Mouse (Mus musculus): ENCODE data around the gene Dcdc2a. TPM values are rescaled to one million over a fixed set of nuclear protein-coding genes. Genes with fewer than 3 reads are reported as not detected.

The Dcdc2a gene
- polyA plus RNA-seq, 1 experiment from 2014 or later, result 1.5 TPM

DNA sequence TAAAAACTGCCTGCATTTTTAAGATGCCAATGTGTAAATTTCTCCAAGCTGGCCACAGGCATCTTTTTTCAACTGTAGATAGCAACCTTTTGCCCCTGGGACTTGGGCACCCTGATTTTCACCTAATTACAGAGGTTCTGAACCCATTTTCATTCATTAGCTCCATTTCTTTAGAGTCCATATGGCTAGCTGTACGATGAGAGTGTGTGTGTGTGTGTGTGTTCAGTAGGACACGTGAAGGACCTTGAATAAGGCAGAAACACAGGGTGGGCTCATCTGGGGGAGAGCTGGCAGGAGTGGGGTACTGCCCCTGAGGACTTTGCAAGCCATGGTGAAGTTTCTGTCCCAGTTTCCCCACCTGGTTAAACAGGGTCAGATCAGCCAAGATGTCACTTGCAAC is 105.0 kb downstream of the Dcdc2a start:
- H3K4me1 ChIP-seq (ENCODE audit: insufficient read depth), result no peaks in the 10 kb centered on the region
- ATAC-seq (no peak), DNase-seq (no peak)
- TF ChIP-seq EP300 (IDR thresholded peaks at IDR 0.05; ENCODE audit: low read depth), result no peak
- no peak for TF ChIP-seq CTCF (IDR thresholded peaks at IDR 0.05; ENCODE audit: low read depth)
- no peak overlapping the region for H3K27ac ChIP-seq (ENCODE audit: low read depth)
- no peaks in the 10 kb centered on the region for H3K36me3 ChIP-seq (replicated peaks; ENCODE audit: insufficient read depth, low read length)
- no peak overlapping the region for H3K4me2 ChIP-seq (ENCODE audit: low read depth, low read length)
- H3K9me3 ChIP-seq (ENCODE audit: low read length), result no peaks in the 10 kb centered on the region
- H3K9ac ChIP-seq (replicated peaks), result no peak overlapping the region
- H3K4me3 ChIP-seq (ENCODE audit: low read depth, low read length), result no peak overlapping the region
- H3K27me3 ChIP-seq (ENCODE audit: insufficient read depth, low read length), result no peaks in the 10 kb centered on the region
- WGBS (ENCODE audit: insufficient replicate concordance), result 58% methylated on average over 2 of the region's 2 CpGs

DNA sequence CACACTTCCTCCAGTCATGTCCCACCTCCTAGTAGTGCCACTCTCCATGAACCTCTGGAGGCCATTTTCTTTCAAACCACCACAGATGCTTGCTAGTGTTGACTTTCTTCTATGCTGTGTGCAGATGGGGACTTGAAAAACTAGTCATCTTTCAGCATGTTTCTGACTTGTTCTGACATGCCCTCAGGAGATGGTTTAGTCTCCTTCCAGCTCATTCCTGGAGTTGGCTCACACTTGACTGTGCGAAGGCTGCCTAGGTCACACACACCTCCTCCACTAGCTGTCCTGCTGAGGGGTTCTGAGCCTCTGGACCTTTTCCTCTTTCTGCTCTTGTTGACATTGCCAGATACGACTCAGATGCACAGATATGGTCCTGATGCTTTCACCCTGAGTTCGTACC is 106.8 kb downstream of the Dcdc2a start:
- no peaks in the 10 kb centered on the region for H3K4me1 ChIP-seq (ENCODE audit: insufficient read depth)
- TF ChIP-seq CTCF (IDR thresholded peaks at IDR 0.05; ENCODE audit: low read depth) (no peak), EP300 (IDR thresholded peaks at IDR 0.05; ENCODE audit: low read depth) (no peak)
- no peak for ATAC-seq
- H3K9me3 ChIP-seq (ENCODE audit: low read length), result no peaks in the 10 kb centered on the region
- no peak for DNase-seq
- no peak overlapping the region for H3K4me2 ChIP-seq (ENCODE audit: low read depth, low read length)
- H3K4me3 ChIP-seq (ENCODE audit: low read depth, low read length), result no peak overlapping the region
- no peak overlapping the region for H3K9ac ChIP-seq (replicated peaks)
- WGBS (ENCODE audit: insufficient replicate concordance), result 72% methylated on average over 3 of the region's 3 CpGs
- no peaks in the 10 kb centered on the region for H3K36me3 ChIP-seq (replicated peaks; ENCODE audit: insufficient read depth, low read length)
- no peak overlapping the region for H3K27ac ChIP-seq (ENCODE audit: low read depth)
- no peaks in the 10 kb centered on the region for H3K27me3 ChIP-seq (ENCODE audit: insufficient read depth, low read length)

DNA sequence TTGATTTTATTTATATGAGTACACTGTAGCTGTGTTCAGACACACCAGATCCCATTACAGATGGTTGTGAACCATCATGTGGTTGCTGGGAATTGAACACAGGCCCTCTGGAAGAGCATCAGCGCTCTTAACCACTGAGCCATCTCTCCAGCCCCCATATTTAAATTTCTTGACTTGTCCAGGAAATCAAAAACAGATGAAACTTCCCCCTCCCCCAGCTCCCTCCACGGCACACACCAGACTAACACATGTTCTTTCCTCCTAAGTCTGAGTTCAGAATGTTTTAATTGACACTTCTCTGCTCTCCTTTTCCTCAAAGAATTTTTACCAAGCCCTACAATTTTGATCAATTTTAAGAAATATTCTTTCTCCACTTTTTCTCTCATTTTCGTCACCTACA is 113.1 kb downstream of the Dcdc2a start:
- no peaks in the 10 kb centered on the region for H3K36me3 ChIP-seq (replicated peaks; ENCODE audit: insufficient read depth, low read length)
- no peak for DNase-seq
- no peak for TF ChIP-seq EP300 (IDR thresholded peaks at IDR 0.05; ENCODE audit: low read depth)
- no peak for TF ChIP-seq CTCF (IDR thresholded peaks at IDR 0.05; ENCODE audit: low read depth)
- 69% methylated on average over 3 of the region's 3 CpGs for WGBS (ENCODE audit: insufficient replicate concordance)
- H3K4me3 ChIP-seq (ENCODE audit: low read depth, low read length), result no peak overlapping the region
- ATAC-seq, result no peak
- H3K27ac ChIP-seq (ENCODE audit: low read depth), result no peak overlapping the region
- H3K9ac ChIP-seq (replicated peaks), result no peak overlapping the region
- H3K4me1 ChIP-seq (ENCODE audit: insufficient read depth), result no peaks in the 10 kb centered on the region
- H3K9me3 ChIP-seq (ENCODE audit: low read length), result no peaks in the 10 kb centered on the region
- no peak overlapping the region for H3K4me2 ChIP-seq (ENCODE audit: low read depth, low read length)
- H3K27me3 ChIP-seq (ENCODE audit: insufficient read depth, low read length), result no peaks in the 10 kb centered on the region

DNA sequence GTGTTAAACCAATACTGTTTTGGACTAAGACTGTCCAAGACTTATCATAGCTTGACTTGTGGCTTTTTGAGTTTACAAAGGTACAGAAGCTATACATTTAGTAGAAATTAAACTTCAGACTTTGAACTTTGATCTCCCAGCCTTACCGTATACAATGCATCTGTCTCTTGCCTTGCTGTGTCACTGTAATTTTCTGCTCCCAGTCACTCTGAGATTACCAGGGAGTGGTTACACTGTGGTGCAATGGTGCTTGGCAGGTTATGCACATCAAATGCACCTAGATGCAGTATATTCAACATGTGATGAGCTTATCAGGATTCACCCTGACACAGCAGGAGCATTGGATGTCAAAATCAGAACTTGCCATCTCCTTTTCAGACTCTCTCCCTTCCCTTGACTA is 122.0 kb downstream of the Dcdc2a start:
- H3K9ac ChIP-seq (replicated peaks), result no peak overlapping the region
- H3K4me3 ChIP-seq (ENCODE audit: low read depth, low read length), result no peak overlapping the region
- 77% methylated on average over 1 of the region's 1 CpGs for WGBS (ENCODE audit: insufficient replicate concordance)
- H3K36me3 ChIP-seq (replicated peaks; ENCODE audit: insufficient read depth, low read length), result no peaks in the 10 kb centered on the region
- H3K27ac ChIP-seq (ENCODE audit: low read depth), result no peak overlapping the region
- H3K9me3 ChIP-seq (ENCODE audit: low read length), result no peaks in the 10 kb centered on the region
- ATAC-seq (no peak), DNase-seq (no peak)
- no peak for TF ChIP-seq EP300 (IDR thresholded peaks at IDR 0.05; ENCODE audit: low read depth)
- no peak for TF ChIP-seq CTCF (IDR thresholded peaks at IDR 0.05; ENCODE audit: low read depth)
- H3K4me1 ChIP-seq (ENCODE audit: insufficient read depth), result no peaks in the 10 kb centered on the region
- no peaks in the 10 kb centered on the region for H3K27me3 ChIP-seq (ENCODE audit: insufficient read depth, low read length)
- no peak overlapping the region for H3K4me2 ChIP-seq (ENCODE audit: low read depth, low read length)

DNA sequence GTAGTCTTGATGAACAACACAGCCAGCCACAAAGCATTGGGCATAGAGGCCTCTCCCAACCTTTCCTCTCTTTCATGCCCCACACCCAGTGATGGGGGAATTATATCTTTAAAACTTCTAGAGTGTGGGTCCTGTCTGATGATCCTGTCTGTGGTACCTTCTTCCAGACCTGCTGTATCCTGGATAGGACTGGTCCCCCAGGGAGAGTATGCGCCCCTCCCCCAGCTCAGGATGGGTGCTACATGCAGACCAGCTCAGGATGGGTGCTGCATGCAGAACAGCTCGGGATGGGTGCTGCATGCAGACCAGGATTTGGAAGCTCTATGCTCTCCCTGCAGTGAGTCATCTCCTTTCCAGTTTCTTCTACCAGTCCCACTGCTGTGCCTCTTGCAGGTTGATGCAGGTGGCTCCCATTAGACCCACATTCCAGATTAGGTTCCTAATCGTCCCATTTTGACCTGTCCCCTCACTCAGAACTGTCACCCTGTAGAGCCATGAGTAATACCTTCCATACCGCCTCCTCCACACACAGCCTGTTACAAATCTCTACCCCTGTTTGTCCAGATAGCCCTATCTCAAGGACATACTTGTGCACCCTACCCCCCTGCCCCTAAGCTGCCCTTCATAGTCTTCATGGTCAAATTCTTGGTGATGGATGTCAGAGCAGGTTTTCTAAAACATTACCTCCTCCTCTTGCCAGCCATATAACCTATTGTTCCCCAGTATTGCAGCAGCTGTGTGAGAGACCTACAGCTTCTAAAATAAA is 122.6 kb downstream of the Dcdc2a start:
- Histone ChIP-seq H3K36me3 (replicated peaks; ENCODE audit: insufficient read depth, low read length) (no peaks in the 10 kb centered on the region), H3K4me1 (ENCODE audit: insufficient read depth) (no peaks in the 10 kb centered on the region), H3K27ac (ENCODE audit: low read depth) (no peak overlapping the region), H3K9me3 (ENCODE audit: low read length) (no peaks in the 10 kb centered on the region), H3K9ac (replicated peaks) (no peak overlapping the region), H3K4me3 (ENCODE audit: low read depth, low read length) (no peak overlapping the region), H3K27me3 (ENCODE audit: insufficient read depth, low read length) (no peaks in the 10 kb centered on the region), H3K4me2 (ENCODE audit: low read depth, low read length) (no peak overlapping the region)
- no peak for DNase-seq
- WGBS (ENCODE audit: insufficient replicate concordance), result 57% methylated on average over 4 of the region's 4 CpGs
- TF ChIP-seq CTCF (IDR thresholded peaks at IDR 0.05; ENCODE audit: low read depth) (no peak), EP300 (IDR thresholded peaks at IDR 0.05; ENCODE audit: low read depth) (no peak)
- ATAC-seq, result no peak

DNA sequence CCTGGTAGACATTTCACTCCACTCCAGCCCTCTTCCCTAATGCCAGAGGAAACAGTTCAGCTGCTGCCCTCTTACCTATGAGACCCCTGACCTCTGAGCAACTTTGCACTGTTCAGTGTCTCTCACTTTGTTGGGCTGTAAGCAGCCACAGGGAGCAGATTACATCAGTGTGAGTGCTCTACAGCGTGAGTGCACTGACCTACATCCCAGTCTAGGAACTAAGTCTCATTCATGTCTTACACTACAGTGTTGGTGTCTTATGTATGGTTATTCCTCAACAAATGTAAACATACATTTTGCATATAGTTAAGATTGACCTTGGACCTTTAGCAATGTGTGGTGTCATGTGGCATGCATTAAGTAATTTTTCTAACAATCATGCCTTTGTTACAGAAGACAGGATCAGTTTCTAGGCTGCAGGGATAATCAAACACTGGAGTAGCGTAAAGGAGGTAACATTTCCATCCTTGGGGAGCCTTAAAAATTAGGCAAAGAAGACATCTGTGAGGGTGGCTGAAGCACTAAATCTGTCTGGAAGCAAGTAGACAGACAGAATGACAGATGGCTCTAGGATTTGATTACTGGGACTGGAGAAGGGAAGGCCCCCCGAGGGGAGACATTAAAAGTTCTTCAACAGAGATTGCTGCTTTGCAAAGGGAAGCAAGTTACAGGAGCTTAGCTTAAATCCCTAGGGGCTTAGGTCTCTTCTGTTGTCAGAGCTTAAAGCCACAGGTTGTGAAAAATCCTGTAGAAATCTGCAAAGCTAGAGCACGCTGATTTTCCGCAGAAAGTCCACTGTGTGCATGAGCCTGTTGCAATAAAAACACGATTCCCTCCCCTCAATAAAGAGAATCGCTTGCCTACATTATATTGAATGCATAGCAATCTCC is 130.9 kb downstream of the Dcdc2a start:
- no peak overlapping the region for H3K4me3 ChIP-seq (ENCODE audit: low read depth, low read length)
- ATAC-seq (no peak), DNase-seq (no peak)
- H3K4me1 ChIP-seq (ENCODE audit: insufficient read depth), result no peaks in the 10 kb centered on the region
- TF ChIP-seq EP300 (IDR thresholded peaks at IDR 0.05; ENCODE audit: low read depth) (no peak), CTCF (IDR thresholded peaks at IDR 0.05; ENCODE audit: low read depth) (no peak)
- no peaks in the 10 kb centered on the region for H3K36me3 ChIP-seq (replicated peaks; ENCODE audit: insufficient read depth, low read length)
- H3K27me3 ChIP-seq (ENCODE audit: insufficient read depth, low read length), result no peaks in the 10 kb centered on the region
- H3K9me3 ChIP-seq (ENCODE audit: low read length), result no peaks in the 10 kb centered on the region
- no peak overlapping the region for H3K27ac ChIP-seq (ENCODE audit: low read depth)
- 44% methylated on average over 7 of the region's 7 CpGs for WGBS (ENCODE audit: insufficient replicate concordance)
- H3K9ac ChIP-seq (replicated peaks), result no peak overlapping the region
- H3K4me2 ChIP-seq (ENCODE audit: low read depth, low read length), result no peak overlapping the region
